Mouse (Mus musculus): ENCODE measurements around the gene Hist1h2af. TPM values are rescaled to one million over a fixed set of nuclear protein-coding genes. Genes with fewer than 3 reads are reported as not detected.
"Not testable (repeated sequence)": the region's sequence is repeated elsewhere in the genome, so short reads cannot be mapped to it uniquely, and the experiment has no call there.

Gene Hist1h2af
- polyA plus RNA-seq, 1 experiment from 2014 or later, result 7.8 TPM

- Histone ChIP-seq H3K4me1 (peaks cover 55% of the 10 kb centered on the region), H3K9ac (peak overlapping the region; percentile 31; the same call in 1 of the 2 replicates), H3K36me3 (no peaks in the 10 kb centered on the region), H3K9me3 (replicated peaks) (no peaks in the 10 kb centered on the region), H3K27me3 (replicated peaks) (no peaks in the 10 kb centered on the region), H3K4me3 (no peak overlapping the region), H3K27ac (peak overlapping the region; percentile 99), H3K4me2 (no peak overlapping the region)
- ATAC-seq, result no peak
- WGBS (ENCODE audit: insufficient replicate concordance), result 79% methylated on average over 2 of the region's 2 CpGs
Measured at GRCm38 (mm10) chr13:23564482-23564881, 30.8 kb downstream of the Hist1h2af start.

DNA sequence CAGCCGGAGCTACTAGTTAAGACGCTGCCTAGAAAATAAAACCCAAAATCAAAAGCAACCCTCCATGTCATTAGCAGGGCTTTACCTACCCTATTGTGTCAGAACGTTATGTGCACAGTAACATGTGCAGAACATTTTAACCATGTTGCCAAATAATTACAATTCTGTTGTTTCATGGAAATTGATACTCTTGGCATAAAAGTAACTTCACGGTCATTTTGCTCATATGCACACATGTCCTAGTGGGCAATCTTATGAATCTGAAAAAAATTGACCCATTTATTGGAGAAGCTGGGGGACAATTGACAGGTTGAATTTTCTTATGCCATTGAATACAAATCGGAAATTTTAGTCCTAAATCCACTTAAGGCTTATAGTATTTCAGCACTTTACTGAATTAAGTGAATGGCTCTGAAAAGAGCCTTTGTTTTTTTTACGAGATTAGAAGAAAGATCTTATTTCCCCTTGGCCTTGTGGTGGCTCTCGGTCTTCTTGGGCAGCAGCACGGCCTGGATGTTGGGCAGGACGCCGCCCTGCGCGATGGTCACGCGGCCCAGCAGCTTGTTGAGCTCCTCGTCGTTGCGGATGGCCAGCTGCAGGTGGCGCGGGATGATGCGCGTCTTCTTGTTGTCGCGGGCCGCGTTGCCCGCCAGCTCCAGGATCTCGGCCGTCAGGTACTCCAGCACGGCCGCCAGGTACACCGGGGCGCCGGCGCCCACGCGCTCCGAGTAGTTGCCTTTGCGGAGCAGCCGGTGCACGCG, 36.7 kb downstream of the Hist1h2af start:
- H3K4me1 ChIP-seq, result peaks cover 40% of the 10 kb centered on the region
- 2% methylated on average over 27 of the region's 41 CpGs for WGBS (ENCODE audit: insufficient replicate concordance)
- not testable (repeated sequence) for H3K36me3 ChIP-seq; H3K9me3 ChIP-seq (replicated peaks); ATAC-seq; H3K27me3 ChIP-seq (replicated peaks)
- H3K4me2 ChIP-seq, result peak overlapping the region; percentile 79
- peak overlapping the region; percentile 75 for H3K9ac ChIP-seq
- H3K27ac ChIP-seq, result peak overlapping the region; percentile 99
- H3K4me3 ChIP-seq, result peak overlapping the region; percentile 44

GRCm38 (mm10) chr13:23571022-23571503, 37.4 kb downstream of the Hist1h2af start, which contains the start of the genes Hist1h2ae and Hist1h2bg:
TSS of gene Hist1h2ae (minus strand) at chr13:23571220.
TSS of gene Hist1h2bg (plus strand) at chr13:23571396.
- Histone ChIP-seq H3K36me3 (no peaks in the 10 kb centered on the region), H3K9me3 (replicated peaks) (no peaks in the 10 kb centered on the region), H3K9ac (peak within 1 kb of the TSS; percentile 85), H3K4me3 (peak within 1 kb of the TSS; percentile 58), H3K27ac (peak within 1 kb of the TSS; percentile 99), H3K4me2 (peak within 1 kb of the TSS; percentile 79), H3K27me3 (replicated peaks) (no peaks in the 10 kb centered on the region), H3K4me1 (peaks cover 35% of the 10 kb centered on the region)
- peak; percentile 81 for ATAC-seq
- under 1% methylated on average over 18 of the region's 18 CpGs for WGBS (ENCODE audit: insufficient replicate concordance)

GRCm38 (mm10) chr13:23571504-23572217, 38.0 kb downstream of the Hist1h2af start:
- H3K27ac ChIP-seq, result peak overlapping the region; percentile 99
- under 1% methylated on average over 13 of the region's 34 CpGs for WGBS (ENCODE audit: insufficient replicate concordance)
- peak overlapping the region; percentile 58 for H3K4me3 ChIP-seq
- not testable (repeated sequence) for H3K27me3 ChIP-seq (replicated peaks); H3K36me3 ChIP-seq; H3K9me3 ChIP-seq (replicated peaks)
- H3K4me1 ChIP-seq, result peaks cover 39% of the 10 kb centered on the region
- peak overlapping the region; percentile 85 for H3K9ac ChIP-seq
- ATAC-seq, result peak; percentile 6; the same call in 1 of the 2 replicates
- peak overlapping the region; percentile 79 for H3K4me2 ChIP-seq

GRCm38 (mm10) chr13:23572218-23573033, 38.7 kb downstream of the Hist1h2af start:
- H3K9me3 ChIP-seq (replicated peaks), result no peaks in the 10 kb centered on the region
- H3K36me3 ChIP-seq, result no peaks in the 10 kb centered on the region
- no peak for ATAC-seq
- H3K4me2 ChIP-seq, result peak overlapping the region; percentile 79
- peak overlapping the region; percentile 85 for H3K9ac ChIP-seq
- H3K27me3 ChIP-seq (replicated peaks), result no peaks in the 10 kb centered on the region
- peaks cover 42% of the 10 kb centered on the region for H3K4me1 ChIP-seq
- 23% methylated on average over 2 of the region's 2 CpGs for WGBS (ENCODE audit: insufficient replicate concordance)
- peak overlapping the region; percentile 58 for H3K4me3 ChIP-seq
- H3K27ac ChIP-seq, result peak overlapping the region; percentile 99

GRCm38 (mm10) chr13:23573034-23573897, 39.6 kb downstream of the Hist1h2af start:
- not testable (repeated sequence) for ATAC-seq; H3K36me3 ChIP-seq; H3K27me3 ChIP-seq (replicated peaks); H3K9me3 ChIP-seq (replicated peaks)
- peak overlapping the region; percentile 99 for H3K27ac ChIP-seq
- WGBS (ENCODE audit: insufficient replicate concordance), result 6% methylated on average over 20 of the region's 20 CpGs
- peak overlapping the region; percentile 79 for H3K4me2 ChIP-seq
- peak overlapping the region; percentile 85 for H3K9ac ChIP-seq
- peaks cover 42% of the 10 kb centered on the region for H3K4me1 ChIP-seq
- H3K4me3 ChIP-seq, result peak overlapping the region; percentile 58

DNA sequence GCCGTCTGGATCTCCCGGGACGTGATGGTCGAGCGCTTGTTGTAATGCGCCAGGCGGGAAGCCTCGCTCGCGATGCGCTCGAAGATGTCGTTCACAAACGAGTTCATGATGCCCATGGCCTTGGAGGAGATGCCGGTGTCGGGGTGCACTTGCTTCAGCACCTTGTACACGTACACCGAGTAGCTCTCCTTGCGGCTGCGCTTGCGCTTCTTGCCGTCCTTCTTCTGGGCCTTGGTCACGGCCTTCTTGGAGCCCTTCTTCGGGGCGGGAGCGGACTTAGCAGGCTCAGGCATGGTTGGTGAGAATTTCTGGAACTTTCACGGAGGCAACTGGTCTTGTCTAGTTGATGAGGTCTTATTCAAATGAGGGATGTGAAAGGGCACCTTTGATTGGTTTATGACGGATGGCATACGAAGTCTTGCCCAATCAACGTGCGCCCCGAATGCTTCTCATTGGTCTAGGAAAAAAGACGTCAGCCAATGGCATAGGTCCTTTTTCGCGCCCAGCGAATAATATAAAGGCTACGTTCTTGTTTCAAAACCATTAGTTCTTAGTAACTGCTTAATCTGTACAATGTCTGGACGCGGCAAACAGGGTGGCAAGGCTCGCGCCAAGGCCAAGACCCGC, 40.3 kb downstream of the Hist1h2af start, which contains the start of the genes Hist1h2bf and Hist1h2ad:
Gene Hist1h2bf, minus strand, starts transcription at position 299 of the 627 bp plus-strand sequence.
Gene Hist1h2ad, plus strand, starts transcription at position 484 of the 627 bp plus-strand sequence.
- H3K4me3 ChIP-seq, result peak within 1 kb of the TSS; percentile 63
- peak within 1 kb of the TSS; percentile 79 for H3K4me2 ChIP-seq
- ATAC-seq, result peak; percentile 79
- under 1% methylated on average over 42 of the region's 42 CpGs for WGBS (ENCODE audit: insufficient replicate concordance)
- not testable (repeated sequence) for H3K27me3 ChIP-seq (replicated peaks); H3K9me3 ChIP-seq (replicated peaks); H3K36me3 ChIP-seq
- peaks cover 45% of the 10 kb centered on the region for H3K4me1 ChIP-seq
- peak within 1 kb of the TSS; percentile 90 for H3K9ac ChIP-seq
- H3K27ac ChIP-seq, result peak within 1 kb of the TSS; percentile 99

DNA sequence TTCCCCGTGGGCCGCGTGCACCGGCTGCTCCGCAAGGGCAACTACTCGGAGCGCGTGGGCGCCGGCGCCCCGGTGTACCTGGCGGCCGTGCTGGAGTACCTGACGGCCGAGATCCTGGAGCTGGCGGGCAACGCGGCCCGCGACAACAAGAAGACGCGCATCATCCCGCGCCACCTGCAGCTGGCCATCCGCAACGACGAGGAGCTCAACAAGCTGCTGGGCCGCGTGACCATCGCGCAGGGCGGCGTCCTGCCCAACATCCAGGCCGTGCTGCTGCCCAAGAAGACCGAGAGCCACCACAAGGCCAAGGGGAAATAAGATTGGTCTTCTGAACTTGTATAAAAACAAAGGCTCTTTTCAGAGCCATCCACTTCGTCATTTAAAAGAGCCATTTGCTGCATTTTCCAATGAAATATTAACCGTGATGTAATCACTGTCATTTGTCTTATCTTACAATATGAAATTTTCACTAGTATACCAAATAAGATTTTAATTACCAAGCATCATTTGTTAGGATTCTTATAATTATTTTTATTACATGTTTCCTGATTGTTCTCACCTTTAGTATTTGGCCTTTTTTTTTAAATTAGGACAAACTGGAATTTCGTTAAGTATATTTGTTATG, 41.0 kb downstream of the Hist1h2af start:
- H3K36me3 ChIP-seq; H3K9me3 ChIP-seq (replicated peaks); ATAC-seq; H3K27me3 ChIP-seq (replicated peaks): not testable (repeated sequence)
- Histone ChIP-seq H3K4me1 (peaks cover 42% of the 10 kb centered on the region), H3K4me2 (peak overlapping the region; percentile 79), H3K9ac (peak overlapping the region; percentile 90), H3K4me3 (peak overlapping the region; percentile 63), H3K27ac (peak overlapping the region; percentile 99)
- under 1% methylated on average over 11 of the region's 39 CpGs for WGBS (ENCODE audit: insufficient replicate concordance)

- Histone ChIP-seq H3K4me3 (peak within 1 kb of the TSS; percentile 63), H3K36me3 (no peaks in the 10 kb centered on the region), H3K4me1 (peaks cover 42% of the 10 kb centered on the region), H3K9ac (peak within 1 kb of the TSS; percentile 90), H3K9me3 (replicated peaks) (no peaks in the 10 kb centered on the region), H3K27me3 (replicated peaks) (no peaks in the 10 kb centered on the region), H3K27ac (peak within 1 kb of the TSS; percentile 96), H3K4me2 (peak within 1 kb of the TSS; percentile 79)
- ATAC-seq, result peak; percentile 35
- under 1% methylated on average over 18 of the region's 18 CpGs for WGBS (ENCODE audit: insufficient replicate concordance)
Measured at GRCm38 (mm10) chr13:23575271-23575851, 41.7 kb downstream of the Hist1h2af start, which contains the start of gene Hist1h3d. TSS of gene Hist1h3d (plus strand) at chr13:23575763.

- H3K9me3 ChIP-seq (replicated peaks); ATAC-seq; H3K36me3 ChIP-seq; H3K27me3 ChIP-seq (replicated peaks): not testable (repeated sequence)
- Histone ChIP-seq H3K27ac (peak overlapping the region; percentile 96), H3K4me1 (peaks cover 47% of the 10 kb centered on the region), H3K9ac (peak overlapping the region; percentile 90), H3K4me3 (peak overlapping the region; percentile 63), H3K4me2 (peak overlapping the region; percentile 79)
- 0% methylated on average over 13 of the region's 40 CpGs for WGBS (ENCODE audit: insufficient replicate concordance)
Measured at GRCm38 (mm10) chr13:23575864-23576313, 42.2 kb downstream of the Hist1h2af start.
